Mouse (Mus musculus) cerebellum, adult 2 months (tissue): ENCODE measurements around the gene Tbl1x. TPM values are rescaled to one million over a fixed set of nuclear protein-coding genes. Genes with fewer than 3 reads are reported as not detected.

Experiments used
- DNase-seq, 2 experiments: peaks; one replicate each; pipeline ENCODE4 v3.0.0; 2021
- H3K27ac ChIP-seq: fragments of 200-500 bp; 2 replicates; pipeline ENCODE4 v1.5.1; 2012; ENCODE audit warnings: low read length, control low read depth, inconsistent platforms; ENCODE audit not compliant: insufficient read depth
- H3K27me3 ChIP-seq: fragments of 200-500 bp; 2 replicates; pipeline ENCODE4 v1.6.1; 2012; ENCODE audit warnings: inconsistent platforms, mild to moderate bottlenecking, low read length, moderate library complexity; ENCODE audit not compliant: control insufficient read depth, insufficient read depth
- H3K4me1 ChIP-seq: fragments of 200-500 bp; 2 replicates; pipeline ENCODE4 v1.6.1; 2011; ENCODE audit warnings: low read length; ENCODE audit not compliant: control insufficient read depth, insufficient read depth
- H3K4me3 ChIP-seq: fragments of 200-500 bp; replicated peaks from 2 replicates; pipeline ENCODE3; 2011; ENCODE audit warnings: mild to moderate bottlenecking, low read depth, low read length, control low read depth; ENCODE audit not compliant: insufficient read depth
- CTCF ChIP-seq: fragments of 200-500 bp; IDR thresholded peaks from 2 replicates; pipeline ENCODE4 v1.5.1; 2011; ENCODE audit warnings: low read depth, mild to moderate bottlenecking, control low read depth, low read length, moderate library complexity, borderline replicate concordance; ENCODE audit not compliant: insufficient read depth
- POLR2A ChIP-seq: fragments of 200-500 bp; IDR thresholded peaks from 2 replicates; pipeline ENCODE4 v1.6.1; 2011; ENCODE audit warnings: low read length, control low read depth, borderline replicate concordance; ENCODE audit not compliant: insufficient read depth
- WGBS: fragments of 180-500 bp; shearing (Covaris S2); methylation state at CpG from one replicate; pipeline ENCODE4 v1.1.7; 2018; 5-methylcytosine and 5-hydroxymethylcytosine counted together
- polyA plus RNA-seq: library from polyadenylated mRNA; depleted of rRNA; stranded (reverse); fragments of >200 nt; gene quantifications from 2 replicates; pipeline ENCODE4 v1.2.3, GENCODE M21; 2012

The Tbl1x gene
- polyA plus RNA-seq, 1 experiment = 30.1 TPM

- H3K4me1 ChIP-seq = no peaks in the 10 kb centered on the region
- no peaks in the 10 kb centered on the region for H3K27me3 ChIP-seq
- TF ChIP-seq POLR2A = no peak
- no peak for TF ChIP-seq CTCF
- H3K27ac ChIP-seq = no peak overlapping the region
- no peak overlapping the region for H3K4me3 ChIP-seq
- DNase-seq = no peak
- 38% methylated on average over 1 of the region's 1 CpGs for WGBS
Observed at GRCm38 (mm10) chrX:77490127-77490526, 20.7 kb upstream of the Tbl1x start.

- DNase-seq = peak; percentile 78 to 87
- Histone ChIP-seq H3K4me1 (no peaks in the 10 kb centered on the region), H3K27ac (peak overlapping the region; percentile 94; the same call in 1 of the 2 replicates), H3K27me3 (no peaks in the 10 kb centered on the region), H3K4me3 (peak overlapping the region; percentile 38)
- 5% methylated on average over 13 of the region's 13 CpGs for WGBS
- TF ChIP-seq POLR2A (peak; percentile 26; the same call in 1 of the 2 replicates), CTCF (no peak)
Observed at GRCm38 (mm10) chrX:77509149-77509548, 1.7 kb upstream of the Tbl1x start.

GRCm38 (mm10) chrX:77509776-77510175, 1.0 kb upstream of the Tbl1x start:
- Histone ChIP-seq H3K4me1 (no peaks in the 10 kb centered on the region), H3K4me3 (peak overlapping the region; percentile 71), H3K27ac (peak overlapping the region; percentile 94), H3K27me3 (no peaks in the 10 kb centered on the region)
- DNase-seq = peak; percentile 43 to 45
- no peak for TF ChIP-seq CTCF
- TF ChIP-seq POLR2A = no peak
- 13% methylated on average over 10 of the region's 10 CpGs for WGBS

DNA sequence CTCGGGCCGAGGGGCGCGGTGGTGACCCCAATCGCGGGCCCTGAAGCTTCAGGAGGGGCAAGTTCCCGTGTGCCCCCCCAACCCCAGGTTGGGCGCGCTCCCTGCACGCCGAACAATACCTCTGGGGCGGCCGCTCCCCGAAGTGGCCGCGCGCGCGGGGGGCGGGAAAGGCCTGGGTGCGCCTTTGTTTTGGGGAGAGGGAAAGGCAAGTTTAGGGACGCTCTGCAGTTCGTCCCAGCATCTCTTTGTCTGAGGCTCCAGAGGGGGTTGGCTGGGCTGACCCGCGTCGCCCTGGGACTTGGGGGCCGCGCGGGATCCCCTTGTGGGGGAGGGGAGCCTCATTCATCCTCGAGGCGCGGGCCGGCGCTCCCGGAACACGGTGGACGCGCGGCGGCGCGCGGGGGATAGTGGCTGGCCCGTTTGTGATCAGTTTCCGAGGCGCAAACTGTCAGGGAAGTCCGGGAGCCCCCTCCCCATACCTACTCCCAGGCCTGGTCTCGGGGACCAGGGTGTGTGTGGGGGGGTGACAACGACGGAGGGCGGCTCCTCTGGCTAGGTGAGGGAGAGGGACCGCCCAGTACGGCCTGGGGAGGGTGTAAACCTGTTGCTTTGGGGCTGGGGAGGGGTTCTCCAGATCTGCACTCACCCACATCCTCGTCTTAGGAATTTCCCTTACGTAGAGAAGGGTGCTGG, 634 bp downstream of the Tbl1x start:
- no peaks in the 10 kb centered on the region for H3K4me1 ChIP-seq
- H3K27ac ChIP-seq = peak overlapping the region; percentile 79; the same call in 1 of the 2 replicates
- WGBS = 17% methylated on average over 51 of the region's 55 CpGs
- H3K27me3 ChIP-seq = no peaks in the 10 kb centered on the region
- H3K4me3 ChIP-seq = peak overlapping the region; percentile 71
- peak; percentile 41 to 55 for DNase-seq
- TF ChIP-seq POLR2A = no peak
- no peak for TF ChIP-seq CTCF

DNA sequence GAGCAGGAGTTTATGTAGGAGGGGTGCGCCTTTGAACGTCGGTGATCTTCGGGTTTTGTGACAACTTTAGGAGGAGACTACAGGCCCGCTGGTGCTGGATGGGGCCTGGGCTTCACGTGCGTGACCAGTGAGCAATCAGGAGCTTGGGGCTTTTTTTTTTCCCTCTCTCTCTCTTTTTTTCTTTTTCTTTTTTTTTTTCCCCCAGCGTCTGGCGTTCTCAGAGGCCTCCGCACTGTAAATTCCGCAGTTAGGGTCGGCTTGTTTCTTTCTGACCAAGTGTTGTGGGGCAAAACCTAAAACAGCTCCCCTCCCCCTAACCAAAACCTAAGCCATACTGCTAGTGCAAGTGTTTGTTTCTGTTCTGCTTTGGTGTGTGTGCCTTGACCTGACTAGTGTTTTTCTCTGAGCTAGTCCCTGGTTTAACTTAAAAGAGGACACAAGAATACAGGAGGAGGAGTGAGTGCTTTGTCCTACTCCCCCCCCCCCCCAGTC, 1.2 kb downstream of the Tbl1x start:
- DNase-seq = no peak
- no peaks in the 10 kb centered on the region for H3K4me1 ChIP-seq
- peak overlapping the region; percentile 71 for H3K4me3 ChIP-seq
- WGBS = 10% methylated on average over 12 of the region's 12 CpGs
- H3K27me3 ChIP-seq = no peaks in the 10 kb centered on the region
- no peak for TF ChIP-seq CTCF
- TF ChIP-seq POLR2A = no peak
- H3K27ac ChIP-seq = no peak overlapping the region

GRCm38 (mm10) chrX:77517274-77518085, 6.7 kb downstream of the Tbl1x start:
- no peak for DNase-seq
- no peak for TF ChIP-seq CTCF
- no peak for TF ChIP-seq POLR2A
- Histone ChIP-seq H3K27ac (no peak overlapping the region), H3K4me3 (no peak overlapping the region), H3K4me1 (no peaks in the 10 kb centered on the region), H3K27me3 (no peaks in the 10 kb centered on the region)
- 57% methylated on average over 8 of the region's 8 CpGs for WGBS

DNA sequence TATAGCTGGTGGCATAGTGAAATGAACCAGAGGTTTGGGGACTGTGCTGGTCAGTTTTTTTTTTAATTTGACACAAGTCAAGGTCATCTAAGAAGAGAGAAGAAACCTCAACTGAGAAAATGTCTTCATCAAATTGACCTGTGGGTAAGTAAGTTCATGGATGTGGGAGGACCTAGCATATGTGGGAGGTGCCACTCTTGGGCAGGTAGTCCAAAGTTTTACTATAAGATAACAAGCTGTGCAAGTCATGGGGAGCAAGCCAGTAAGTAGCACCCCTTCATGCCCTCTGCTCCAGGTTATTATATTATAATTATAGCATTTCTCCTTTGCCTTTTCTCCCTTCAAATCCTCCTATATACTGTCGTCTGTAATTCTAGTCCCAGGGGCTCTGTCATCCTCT, 8.1 kb downstream of the Tbl1x start:
- Histone ChIP-seq H3K27me3 (no peaks in the 10 kb centered on the region), H3K27ac (no peak overlapping the region), H3K4me1 (no peaks in the 10 kb centered on the region), H3K4me3 (no peak overlapping the region)
- 61% methylated on average over 1 of the region's 1 CpGs for WGBS
- DNase-seq = no peak
- no peak for TF ChIP-seq CTCF
- TF ChIP-seq POLR2A = no peak
